Mouse (Mus musculus): ENCODE measurements around the gene Gse1. TPM values are rescaled to one million over a fixed set of nuclear protein-coding genes. Genes with fewer than 3 reads are reported as not detected.

The Gse1 gene
- polyA plus RNA-seq, 1 experiment from 2014 or later: 22.2 TPM

GRCm38 (mm10) chr8:120431042-120431441 lies 202.8 kb downstream of the Gse1 start:
- WGBS: 91% methylated on average over 12 of the region's 12 CpGs
- H3K36me3 ChIP-seq (ENCODE audit: control insufficient read depth, insufficient read depth, low read length): no peaks in the 10 kb centered on the region
- ATAC-seq (replicated peaks; ENCODE audit: low FRiP score) (no peak), DNase-seq (ENCODE audit: low spot score) (no peak)
- H3K9ac ChIP-seq (ENCODE audit: low read length): no peak overlapping the region
- no peak overlapping the region for H3K4me3 ChIP-seq (ENCODE audit: low read depth, low read length)
- H3K27me3 ChIP-seq (ENCODE audit: control insufficient read depth, insufficient read depth, low read length): no peaks in the 10 kb centered on the region
- H3K4me1 ChIP-seq (replicated peaks; ENCODE audit: control insufficient read depth, insufficient read depth, low read length): peaks cover 18% of the 10 kb centered on the region
- H3K4me2 ChIP-seq (ENCODE audit: low read depth, low read length, severe bottlenecking): no peak overlapping the region
- no peak overlapping the region for H3K27ac ChIP-seq (ENCODE audit: low read depth, low read length)
- peaks cover 4% of the 10 kb centered on the region; the same call in 1 of the 2 replicates for H3K9me3 ChIP-seq (ENCODE audit: control insufficient read depth, low read length)

GRCm38 (mm10) chr8:120432438-120432837 lies 204.2 kb downstream of the Gse1 start:
- Histone ChIP-seq H3K4me2 (ENCODE audit: low read depth, low read length, severe bottlenecking) (no peak overlapping the region), H3K27ac (ENCODE audit: low read depth, low read length) (no peak overlapping the region), H3K36me3 (ENCODE audit: control insufficient read depth, insufficient read depth, low read length) (no peaks in the 10 kb centered on the region), H3K27me3 (ENCODE audit: control insufficient read depth, insufficient read depth, low read length) (no peaks in the 10 kb centered on the region), H3K9me3 (ENCODE audit: control insufficient read depth, low read length) (peaks cover 4% of the 10 kb centered on the region; the same call in 1 of the 2 replicates), H3K4me1 (replicated peaks; ENCODE audit: control insufficient read depth, insufficient read depth, low read length) (peaks cover 6% of the 10 kb centered on the region), H3K4me3 (ENCODE audit: low read depth, low read length) (no peak overlapping the region), H3K9ac (ENCODE audit: low read length) (no peak overlapping the region)
- ATAC-seq (replicated peaks; ENCODE audit: low FRiP score) (no peak), DNase-seq (ENCODE audit: low spot score) (no peak)
- WGBS: 78% methylated on average over 7 of the region's 7 CpGs

GRCm38 (mm10) chr8:120433143-120433542 lies 204.9 kb downstream of the Gse1 start:
- WGBS: 86% methylated on average over 7 of the region's 7 CpGs
- peaks cover 4% of the 10 kb centered on the region; the same call in 1 of the 2 replicates for H3K9me3 ChIP-seq (ENCODE audit: control insufficient read depth, low read length)
- DNase-seq (ENCODE audit: low spot score) (no peak), ATAC-seq (replicated peaks; ENCODE audit: low FRiP score) (no peak)
- H3K36me3 ChIP-seq (ENCODE audit: control insufficient read depth, insufficient read depth, low read length): no peaks in the 10 kb centered on the region
- no peak overlapping the region for H3K9ac ChIP-seq (ENCODE audit: low read length)
- no peak overlapping the region; the same call in 1 of the 2 replicates for H3K27ac ChIP-seq (ENCODE audit: low read depth, low read length)
- no peak overlapping the region for H3K4me3 ChIP-seq (ENCODE audit: low read depth, low read length)
- no peaks in the 10 kb centered on the region for H3K27me3 ChIP-seq (ENCODE audit: control insufficient read depth, insufficient read depth, low read length)
- peaks cover 8% of the 10 kb centered on the region for H3K4me1 ChIP-seq (replicated peaks; ENCODE audit: control insufficient read depth, insufficient read depth, low read length)
- no peak overlapping the region for H3K4me2 ChIP-seq (ENCODE audit: low read depth, low read length, severe bottlenecking)

GRCm38 (mm10) chr8:120433734-120434133 lies 205.5 kb downstream of the Gse1 start:
- H3K4me1 ChIP-seq (replicated peaks; ENCODE audit: control insufficient read depth, insufficient read depth, low read length): peaks cover 14% of the 10 kb centered on the region
- H3K27ac ChIP-seq (ENCODE audit: low read depth, low read length): no peak overlapping the region
- no peak overlapping the region for H3K9ac ChIP-seq (ENCODE audit: low read length)
- no peak overlapping the region for H3K4me2 ChIP-seq (ENCODE audit: low read depth, low read length, severe bottlenecking)
- DNase-seq (ENCODE audit: low spot score): no peak
- H3K27me3 ChIP-seq (ENCODE audit: control insufficient read depth, insufficient read depth, low read length): no peaks in the 10 kb centered on the region
- WGBS: 95% methylated on average over 1 of the region's 1 CpGs
- peaks cover 4% of the 10 kb centered on the region; the same call in 1 of the 2 replicates for H3K9me3 ChIP-seq (ENCODE audit: control insufficient read depth, low read length)
- H3K4me3 ChIP-seq (ENCODE audit: low read depth, low read length): no peak overlapping the region
- no peak for ATAC-seq (replicated peaks; ENCODE audit: low FRiP score)
- no peaks in the 10 kb centered on the region for H3K36me3 ChIP-seq (ENCODE audit: control insufficient read depth, insufficient read depth, low read length)

- H3K4me1 ChIP-seq (replicated peaks; ENCODE audit: control insufficient read depth, insufficient read depth, low read length): peaks cover 33% of the 10 kb centered on the region
Measured at GRCm38 (mm10) chr8:120435781-120436180, 207.5 kb downstream of the Gse1 start.

GRCm38 (mm10) chr8:120436491-120437030 lies 208.3 kb downstream of the Gse1 start:
- Histone ChIP-seq H3K9ac (ENCODE audit: low read length) (no peak overlapping the region), H3K4me1 (replicated peaks; ENCODE audit: control insufficient read depth, insufficient read depth, low read length) (peaks cover 37% of the 10 kb centered on the region), H3K27ac (ENCODE audit: low read depth, low read length) (no peak overlapping the region), H3K4me2 (ENCODE audit: low read depth, low read length, severe bottlenecking) (no peak overlapping the region), H3K27me3 (ENCODE audit: control insufficient read depth, insufficient read depth, low read length) (peaks cover 2% of the 10 kb centered on the region; the same call in 1 of the 2 replicates), H3K4me3 (ENCODE audit: low read depth, low read length) (no peak overlapping the region), H3K9me3 (ENCODE audit: control insufficient read depth, low read length) (peaks cover 4% of the 10 kb centered on the region; the same call in 1 of the 2 replicates), H3K36me3 (ENCODE audit: control insufficient read depth, insufficient read depth, low read length) (no peaks in the 10 kb centered on the region)
- WGBS: 42% methylated on average over 5 of the region's 5 CpGs
- DNase-seq (ENCODE audit: low spot score) (no peak), ATAC-seq (replicated peaks; ENCODE audit: low FRiP score) (no peak)

More at GRCm38 (mm10) chr8:120435781-120436180, 207.5 kb downstream of the Gse1 start:
- Histone ChIP-seq H3K36me3 (ENCODE audit: control insufficient read depth, insufficient read depth, low read length) (no peaks in the 10 kb centered on the region), H3K9ac (ENCODE audit: low read length) (no peak overlapping the region), H3K27ac (ENCODE audit: low read depth, low read length) (no peak overlapping the region), H3K4me2 (ENCODE audit: low read depth, low read length, severe bottlenecking) (no peak overlapping the region), H3K9me3 (ENCODE audit: control insufficient read depth, low read length) (peaks cover 4% of the 10 kb centered on the region; the same call in 1 of the 2 replicates), H3K4me3 (ENCODE audit: low read depth, low read length) (no peak overlapping the region), H3K27me3 (ENCODE audit: control insufficient read depth, insufficient read depth, low read length) (peaks cover 2% of the 10 kb centered on the region; the same call in 1 of the 2 replicates)
- no peak for DNase-seq (ENCODE audit: low spot score)
- ATAC-seq (replicated peaks; ENCODE audit: low FRiP score): no peak
- WGBS: 95% methylated on average over 15 of the region's 15 CpGs

GRCm38 (mm10) chr8:120437207-120437606 lies 209.0 kb downstream of the Gse1 start:
- no peak for ATAC-seq (replicated peaks; ENCODE audit: low FRiP score)
- 82% methylated on average over 1 of the region's 1 CpGs for WGBS

GRCm38 (mm10) chr8:120437666-120438395 lies 209.6 kb downstream of the Gse1 start:
- Histone ChIP-seq H3K9ac (ENCODE audit: low read length) (peak overlapping the region; percentile 16; the same call in 1 of the 2 replicates), H3K27ac (ENCODE audit: low read depth, low read length) (no peak overlapping the region), H3K36me3 (ENCODE audit: control insufficient read depth, insufficient read depth, low read length) (no peaks in the 10 kb centered on the region), H3K4me2 (ENCODE audit: low read depth, low read length, severe bottlenecking) (no peak overlapping the region), H3K4me3 (ENCODE audit: low read depth, low read length) (no peak overlapping the region), H3K4me1 (replicated peaks; ENCODE audit: control insufficient read depth, insufficient read depth, low read length) (peaks cover 37% of the 10 kb centered on the region), H3K9me3 (ENCODE audit: control insufficient read depth, low read length) (peaks cover 4% of the 10 kb centered on the region; the same call in 1 of the 2 replicates), H3K27me3 (ENCODE audit: control insufficient read depth, insufficient read depth, low read length) (peaks cover 2% of the 10 kb centered on the region; the same call in 1 of the 2 replicates)
- 45% methylated on average over 21 of the region's 21 CpGs for WGBS
- DNase-seq (ENCODE audit: low spot score) (no peak), ATAC-seq (replicated peaks; ENCODE audit: low FRiP score) (no peak)

More at GRCm38 (mm10) chr8:120437207-120437606, 209.0 kb downstream of the Gse1 start:
- Histone ChIP-seq H3K9me3 (ENCODE audit: control insufficient read depth, low read length) (peaks cover 4% of the 10 kb centered on the region; the same call in 1 of the 2 replicates), H3K4me2 (ENCODE audit: low read depth, low read length, severe bottlenecking) (no peak overlapping the region), H3K4me1 (replicated peaks; ENCODE audit: control insufficient read depth, insufficient read depth, low read length) (peaks cover 37% of the 10 kb centered on the region), H3K36me3 (ENCODE audit: control insufficient read depth, insufficient read depth, low read length) (no peaks in the 10 kb centered on the region), H3K27me3 (ENCODE audit: control insufficient read depth, insufficient read depth, low read length) (peaks cover 2% of the 10 kb centered on the region; the same call in 1 of the 2 replicates), H3K9ac (ENCODE audit: low read length) (no peak overlapping the region), H3K4me3 (ENCODE audit: low read depth, low read length) (no peak overlapping the region), H3K27ac (ENCODE audit: low read depth, low read length) (no peak overlapping the region)
- DNase-seq (ENCODE audit: low spot score): no peak
